In genomic region chr8:109871056-109871455, GRCm38 (mm10) we compare ENCODE assay signal across 19 mouse cellular contexts.
"Had no signal": no experiment of that assay in that cellular context is flagged by ENCODE, and none has a peak within 500 bp of the region (broad histone marks: within the 10 kb centered on the region; RNA-seq: fewer than 3 reads in every experiment).

No protein-coding gene starts in this region.

- H3K36me3 ChIP-seq: limb, embryonic 15.5 days had no signal

- H3K9ac ChIP-seq: kidney, embryonic 15.5 days; limb, embryonic 12.5 days; limb, embryonic 15.5 days had no signal

- DNase-seq: kidney, adult 11 months; kidney, adult 8-10 months; kidney, postnatal 14 days; kidney, postnatal 4 days; left cerebral cortex, postnatal 4 days; lung, adult 2 months; lung, postnatal 14 days; lung, postnatal 4 days; midbrain, embryonic 14.5 days; right cerebral cortex, adult 18-20 months; right cerebral cortex, postnatal 14 days; right cerebral cortex, postnatal 4 days; thymus, adult 2 months; thymus, postnatal 25 days had no signal

- H3K27me3 ChIP-seq: kidney, embryonic 15.5 days; limb, embryonic 12.5 days; limb, embryonic 15.5 days had no signal

- H3K27ac ChIP-seq: kidney, embryonic 15.5 days; limb, embryonic 12.5 days; limb, embryonic 15.5 days; stomach, postnatal 0 days had no signal

- H3K9me3 ChIP-seq: kidney, embryonic 15.5 days; limb, embryonic 12.5 days; limb, embryonic 15.5 days had no signal

- H3K4me3 ChIP-seq: kidney, embryonic 15.5 days; limb, embryonic 12.5 days; limb, embryonic 15.5 days had no signal

- H3K4me2 ChIP-seq: kidney, embryonic 15.5 days; limb, embryonic 12.5 days; limb, embryonic 15.5 days; midbrain, embryonic 11.5 days had no signal
